Mouse (Mus musculus) retina, postnatal 1 day (tissue): Measurements from ENCODE around the gene Pdss2.

Experiments used
- DNase-seq: peaks from one replicate; pipeline ENCODE4 v3.0.0-alpha.2; 2012

Gene Pdss2

DNA sequence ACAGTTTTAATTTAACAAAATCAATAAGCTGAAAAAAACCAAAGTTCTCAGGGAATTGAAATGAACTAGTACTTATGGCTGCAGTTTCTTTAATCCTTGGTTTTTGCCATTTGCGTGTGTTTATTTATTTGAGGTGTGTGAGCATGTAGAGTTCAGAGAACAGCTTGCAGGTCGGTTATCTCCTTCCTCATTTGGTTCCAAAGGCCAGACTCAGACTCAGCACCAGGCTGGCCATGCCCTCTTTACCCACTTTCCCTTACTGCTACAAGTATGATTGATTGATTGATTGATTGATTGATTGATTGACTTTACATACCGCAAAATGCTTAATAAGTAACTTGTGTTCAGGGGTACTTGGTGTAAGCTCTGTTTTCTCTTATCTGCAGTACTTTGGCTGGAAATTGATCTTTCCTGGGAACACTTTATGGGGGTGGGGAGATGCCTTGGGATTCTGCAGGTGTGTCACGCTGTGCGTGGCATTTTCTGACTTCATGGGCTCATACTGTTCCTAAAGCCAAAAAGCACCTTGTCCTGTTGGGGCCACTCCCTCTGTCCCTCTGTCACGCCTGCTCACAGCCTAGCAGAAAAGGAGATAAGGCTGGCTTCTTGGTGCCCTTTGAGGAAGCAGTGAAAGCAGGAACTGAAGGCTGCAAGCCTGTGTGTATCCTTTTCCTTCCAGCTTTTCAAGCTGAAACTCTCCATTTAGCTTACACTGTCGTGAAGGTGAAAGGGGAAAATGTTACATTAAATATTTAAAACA lies 91.6 kb downstream of the Pdss2 start:
- DNase-seq: no peak

DNA sequence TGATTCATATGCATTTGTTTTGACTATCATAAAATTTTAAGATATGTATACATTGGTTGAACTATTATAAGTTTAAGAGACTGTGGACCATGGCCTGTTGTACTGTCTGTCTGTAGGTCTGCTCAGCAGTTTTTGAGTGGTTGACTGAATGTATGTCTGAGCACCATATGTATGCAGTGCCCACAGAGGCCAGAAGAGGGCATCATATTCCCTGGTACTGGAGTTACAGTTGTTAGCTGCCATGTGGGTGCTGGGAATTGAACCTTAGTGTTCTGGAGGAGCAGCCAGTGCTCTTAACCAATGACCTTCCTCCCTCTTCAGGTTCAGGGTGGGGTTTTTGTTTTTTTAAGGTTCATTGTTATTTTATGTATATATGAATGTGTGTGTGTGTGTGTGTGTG lies 93.9 kb downstream of the Pdss2 start:
- no peak for DNase-seq

DNA sequence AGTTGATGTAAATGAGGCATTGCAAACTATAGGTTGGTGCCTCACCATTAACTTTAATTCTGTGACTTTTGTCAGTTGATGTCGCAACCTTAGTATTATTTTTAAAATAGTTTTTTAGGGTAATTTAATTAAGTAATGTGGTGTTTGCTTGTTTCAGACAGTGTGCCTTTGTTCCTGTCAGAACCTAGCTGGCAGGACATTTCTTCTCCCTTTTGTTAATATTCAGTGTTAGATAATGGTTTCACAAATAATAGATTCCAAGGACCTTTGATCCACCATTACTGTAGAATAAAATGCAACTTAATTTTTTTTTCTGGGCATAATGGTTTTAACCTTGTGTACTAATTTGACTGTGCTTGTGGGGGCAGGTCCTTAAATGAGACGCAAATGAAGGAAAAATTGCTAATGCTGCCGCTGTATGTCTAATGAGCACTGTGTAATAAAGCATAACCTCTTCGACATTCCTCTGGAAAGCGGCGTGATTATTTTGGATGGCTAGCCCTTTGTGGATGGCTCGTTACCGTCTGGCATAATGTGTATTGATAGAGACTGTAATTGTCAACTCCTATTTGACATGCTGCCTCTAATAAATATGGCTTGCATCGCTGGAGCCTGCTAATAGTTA lies 96.2 kb downstream of the Pdss2 start:
- DNase-seq: peak; percentile 95

DNA sequence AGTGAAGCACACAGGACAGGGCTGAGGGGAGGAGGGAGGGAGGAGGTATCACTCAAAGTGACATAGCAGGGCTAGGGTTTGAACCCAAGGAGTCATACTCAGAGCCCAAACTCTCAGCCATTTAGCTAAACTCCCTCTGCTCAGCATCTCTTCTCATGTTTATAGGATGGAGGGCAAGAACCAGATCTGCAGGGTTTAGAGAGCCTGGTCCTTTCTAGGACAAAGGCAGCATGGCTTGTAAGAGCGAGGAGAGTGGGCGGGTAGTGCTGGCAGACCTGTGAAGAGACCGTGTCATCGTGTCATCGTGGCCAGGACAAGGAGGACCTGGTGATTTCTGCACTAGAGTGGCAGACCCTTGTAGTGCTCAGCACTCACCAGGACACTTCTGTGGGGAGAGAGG lies 99.7 kb downstream of the Pdss2 start:
- no peak for DNase-seq

DNA sequence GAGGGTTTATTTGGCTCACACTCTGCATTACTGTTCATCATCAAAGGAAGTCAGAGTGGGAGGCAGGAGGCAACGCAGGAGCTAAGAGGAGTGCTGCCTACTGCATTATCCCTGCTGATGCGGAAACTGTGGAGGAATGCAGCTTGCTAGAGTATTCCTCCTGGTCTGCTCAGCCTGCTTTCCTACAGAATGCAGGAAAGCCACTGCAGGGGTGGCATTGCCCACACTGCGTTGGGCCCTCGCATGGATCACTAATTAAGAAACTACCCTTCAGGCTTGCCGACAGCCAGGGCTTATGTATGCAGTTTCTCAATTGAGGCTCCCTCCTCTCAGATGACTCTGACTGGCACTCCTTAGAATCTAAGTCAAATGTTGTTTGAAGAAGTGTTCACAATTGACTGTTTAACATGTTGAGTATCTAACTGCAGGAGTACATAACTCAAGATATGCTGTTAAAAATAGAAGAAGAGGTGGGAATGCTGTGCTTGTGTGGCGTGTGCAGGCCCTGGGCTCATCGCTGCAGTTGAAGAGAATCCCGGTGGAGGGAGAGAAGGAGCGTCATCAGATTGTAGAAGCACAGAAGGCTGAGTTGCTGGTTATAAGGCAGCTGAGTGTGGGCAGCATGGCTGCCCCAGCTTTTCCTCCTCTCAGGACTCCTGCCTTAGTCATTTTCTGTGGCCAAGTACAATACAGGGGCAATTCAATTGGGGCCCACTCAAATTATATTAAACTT lies 101.3 kb downstream of the Pdss2 start:
- peak; percentile 34 for DNase-seq

DNA sequence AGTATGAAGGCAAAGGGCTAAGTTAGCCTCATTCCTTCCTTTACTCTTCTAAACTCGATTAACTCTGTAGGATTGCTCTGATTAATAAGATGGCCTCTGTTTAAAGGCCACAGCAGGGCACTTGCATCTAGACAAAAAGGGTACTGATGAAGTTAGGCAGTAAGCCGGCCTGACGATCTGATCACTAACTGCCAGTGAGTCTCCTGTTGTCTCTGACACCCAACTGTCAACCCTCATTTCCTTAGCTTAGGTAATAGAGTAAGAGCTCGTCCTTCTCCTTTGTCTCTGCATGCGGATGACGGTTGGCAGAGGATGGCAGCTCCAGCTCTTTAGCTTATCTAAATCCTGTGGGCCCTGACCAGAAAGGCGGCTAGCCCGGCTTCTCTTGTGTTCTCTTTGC lies 102.1 kb downstream of the Pdss2 start:
- DNase-seq: peak; percentile 90

DNA sequence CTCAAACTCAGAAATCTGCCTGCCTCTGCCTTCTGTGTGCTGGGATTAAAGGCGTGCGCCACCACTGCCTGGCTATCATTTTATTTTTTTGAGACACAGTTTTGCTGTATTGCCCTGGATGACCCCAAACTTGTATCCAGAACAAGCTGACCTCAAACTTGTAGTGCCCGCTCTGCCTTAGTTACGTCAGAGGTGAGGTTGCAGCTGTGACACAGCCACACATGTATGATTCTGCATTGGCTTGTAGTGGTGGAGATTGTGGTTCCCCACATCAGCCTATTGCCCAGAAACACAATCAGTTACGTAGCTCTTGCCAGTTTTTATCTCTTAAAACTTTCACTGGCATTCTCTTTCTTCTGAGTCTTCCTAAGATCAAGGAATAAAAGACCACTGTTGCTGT lies 108.5 kb downstream of the Pdss2 start:
- DNase-seq: no peak

DNA sequence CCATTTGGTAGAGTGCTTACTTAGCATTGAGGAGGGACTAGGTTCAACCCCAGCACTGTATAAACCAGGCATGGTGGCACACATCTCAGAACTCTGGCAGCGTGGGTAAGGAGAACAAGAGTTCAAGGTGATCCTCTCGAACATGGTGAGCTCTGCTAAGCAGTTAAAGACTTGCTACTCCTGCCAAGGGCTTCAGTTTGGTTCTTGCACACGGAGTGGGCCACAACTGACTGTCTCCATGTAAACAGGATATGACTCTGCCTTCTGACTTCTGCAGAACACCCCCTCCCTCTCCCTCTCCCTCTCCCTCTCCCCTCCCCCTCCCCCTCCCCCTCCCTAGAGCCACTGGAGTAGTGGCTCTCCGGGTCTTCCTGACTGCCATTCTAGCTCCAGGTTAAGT lies 109.4 kb downstream of the Pdss2 start:
- DNase-seq: no peak

DNA sequence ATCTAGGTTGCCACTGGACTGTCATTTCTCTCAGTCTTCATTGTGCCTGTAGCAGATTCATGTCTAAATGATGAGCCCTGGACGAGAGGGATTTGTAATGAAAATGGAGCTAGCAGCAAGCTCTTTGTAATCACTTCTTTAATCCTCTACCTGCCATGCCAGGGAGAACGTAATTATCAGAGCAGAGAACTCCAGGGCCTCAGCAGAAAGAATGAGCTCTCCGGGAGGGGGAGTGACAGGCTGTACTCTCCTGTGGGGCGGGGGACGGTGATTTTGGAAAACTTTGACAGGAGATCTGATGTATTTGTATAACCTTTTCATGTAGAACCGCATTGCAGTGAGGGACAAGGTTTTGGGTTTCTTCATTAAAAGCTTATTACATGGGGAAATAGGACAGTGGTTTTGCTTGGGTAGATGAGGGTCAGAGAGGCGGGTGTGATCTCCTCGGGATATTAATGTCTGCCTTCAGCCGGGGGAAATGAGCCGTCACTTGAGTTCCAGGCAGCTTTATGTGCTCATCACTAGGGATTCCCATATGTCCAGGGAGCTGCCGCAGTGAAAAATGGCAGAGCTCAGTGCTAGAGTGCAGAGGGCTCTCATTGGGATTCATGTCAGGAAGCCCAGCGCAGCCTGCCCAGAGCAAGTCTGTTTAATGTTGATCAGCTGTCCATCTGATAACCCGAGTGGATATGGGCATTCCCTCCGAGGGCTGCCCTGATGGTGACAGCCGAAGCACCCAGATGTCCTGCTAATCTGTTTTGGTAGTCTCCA lies 110.8 kb downstream of the Pdss2 start:
- peak; percentile 43 for DNase-seq

DNA sequence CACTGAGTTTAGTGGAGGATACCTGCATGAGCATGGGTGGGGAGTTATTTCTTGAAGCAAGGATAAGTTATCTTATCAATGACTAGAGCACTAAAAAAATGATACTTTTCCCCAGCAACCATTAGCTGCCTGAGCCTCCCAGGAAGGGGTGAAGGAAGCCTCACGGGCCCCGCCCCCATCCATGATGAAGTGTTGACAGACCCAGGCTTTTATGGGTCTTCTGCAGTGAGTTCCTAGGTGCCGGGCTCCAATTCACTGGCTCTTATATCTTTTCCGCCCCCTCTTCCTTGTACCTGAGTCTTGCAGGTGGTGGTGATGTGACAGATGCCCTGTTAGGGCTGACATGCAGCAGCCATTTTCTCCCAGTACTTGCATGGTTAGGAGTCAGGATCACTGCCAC lies 114.6 kb downstream of the Pdss2 start:
- DNase-seq: no peak

DNA sequence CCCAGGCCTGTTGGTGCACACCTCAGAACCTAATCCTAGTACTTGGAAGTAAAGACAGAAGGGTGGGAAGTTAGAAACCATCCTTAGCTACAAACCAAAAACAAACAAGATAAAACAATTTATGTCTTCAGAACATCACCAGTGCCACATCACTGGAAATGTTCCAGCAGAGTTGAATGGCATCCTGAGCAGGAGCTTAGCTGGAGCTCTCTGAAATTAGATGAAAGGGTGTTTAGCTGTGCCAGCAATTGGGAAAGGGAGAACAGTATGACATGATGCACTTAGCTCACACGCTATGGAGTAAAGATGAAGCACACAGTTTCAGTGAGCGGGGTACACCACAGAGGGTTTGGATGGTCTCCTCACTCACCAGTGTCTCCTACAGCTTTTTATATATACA lies 115.8 kb downstream of the Pdss2 start:
- DNase-seq: no peak

DNA sequence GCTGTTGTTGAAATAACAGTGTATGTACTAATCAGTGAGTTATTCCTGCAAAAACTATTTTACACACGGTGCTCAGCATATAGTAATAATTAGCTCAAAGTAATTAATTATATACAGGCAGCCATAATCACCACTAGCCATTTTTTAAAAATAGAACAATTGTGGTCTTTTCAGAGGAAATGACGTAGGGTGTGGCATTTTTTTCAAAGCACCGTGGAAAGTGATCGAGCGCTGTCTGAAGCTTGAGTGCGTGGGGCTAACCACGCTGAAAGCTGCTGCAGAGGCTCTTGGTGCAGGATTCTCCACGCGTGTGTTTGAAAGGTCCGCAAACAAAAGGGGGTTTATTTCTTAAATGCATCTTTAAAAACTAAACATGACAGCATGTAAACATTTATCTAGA lies 118.5 kb downstream of the Pdss2 start:
- no peak for DNase-seq

DNA sequence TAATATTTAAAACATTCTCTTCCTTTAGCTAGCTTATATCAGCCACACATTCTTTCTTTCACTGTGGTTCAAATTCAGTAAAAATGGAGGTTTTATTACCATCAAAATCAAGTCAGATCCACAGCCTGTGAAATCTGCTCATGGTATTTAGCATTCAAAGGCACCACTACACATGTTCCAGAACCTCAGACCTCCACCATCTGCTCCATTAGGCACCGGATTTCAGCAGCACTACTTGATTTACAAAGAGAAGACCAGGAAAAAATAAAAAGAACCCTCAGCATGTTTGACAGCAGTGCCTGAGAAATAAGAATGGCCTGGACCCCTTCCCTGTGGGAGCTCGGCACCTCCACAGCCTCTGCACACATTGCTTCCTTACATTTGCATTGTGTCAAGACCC lies 128.4 kb downstream of the Pdss2 start:
- no peak for DNase-seq

DNA sequence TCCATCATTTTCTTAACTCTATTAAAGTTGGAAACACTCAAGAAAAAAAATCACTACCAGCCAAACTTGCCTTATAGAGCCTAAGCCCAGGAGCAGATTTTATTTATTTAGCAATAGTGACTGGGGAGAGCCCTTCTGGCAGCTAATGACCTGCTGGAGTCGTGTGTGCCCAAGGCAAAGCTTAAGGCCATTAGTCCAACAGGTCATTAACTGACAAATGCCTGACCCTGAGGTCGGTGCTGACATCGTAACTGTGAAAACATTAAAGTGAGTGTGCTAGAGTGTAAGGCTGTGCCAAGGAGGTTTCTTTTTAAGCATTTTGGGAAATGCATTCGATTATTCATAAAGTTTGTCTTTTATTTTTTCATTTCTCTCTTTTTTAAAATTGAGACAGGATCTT lies 136.6 kb downstream of the Pdss2 start:
- DNase-seq: no peak

DNA sequence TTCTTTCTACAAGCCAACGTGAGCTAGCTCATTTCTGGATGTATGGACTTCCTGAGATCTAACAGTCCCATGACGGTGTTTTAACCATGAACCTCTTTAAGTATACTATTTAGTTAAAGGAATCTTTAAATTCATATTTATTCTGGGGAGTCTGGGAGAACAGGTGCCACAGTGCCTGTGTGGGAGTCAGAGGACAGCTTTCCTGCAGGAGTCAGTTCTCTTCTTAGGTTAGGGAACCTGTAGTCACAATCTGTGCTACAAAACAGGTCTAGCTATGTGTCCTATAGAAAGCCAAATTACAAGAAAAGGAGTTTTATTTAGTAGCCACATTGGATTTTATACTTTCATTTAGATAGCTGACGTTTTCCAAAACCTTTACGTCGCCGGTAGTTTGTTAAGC lies 141.7 kb downstream of the Pdss2 start:
- DNase-seq: no peak

DNA sequence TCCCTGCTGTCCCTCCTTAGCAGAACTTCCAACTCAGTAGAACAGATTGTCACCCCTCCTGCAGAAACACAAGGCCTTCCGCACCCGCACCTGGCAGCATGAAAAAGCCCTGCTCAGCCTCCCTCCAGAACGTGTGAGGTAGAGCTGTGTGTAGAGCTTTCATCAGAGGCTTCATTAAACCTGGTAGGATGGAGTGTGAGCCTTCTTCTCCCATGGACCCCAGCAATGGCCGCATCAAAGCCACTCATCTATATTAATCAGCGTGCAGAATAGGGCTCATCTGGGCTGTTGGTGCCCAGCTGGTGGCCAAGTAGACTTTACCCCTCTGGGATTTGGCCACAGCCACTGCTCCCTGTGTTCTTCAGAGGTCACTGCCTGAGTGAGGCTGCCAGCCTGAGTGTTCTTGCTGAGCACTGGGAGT lies 142.2 kb downstream of the Pdss2 start:
- DNase-seq: no peak

DNA sequence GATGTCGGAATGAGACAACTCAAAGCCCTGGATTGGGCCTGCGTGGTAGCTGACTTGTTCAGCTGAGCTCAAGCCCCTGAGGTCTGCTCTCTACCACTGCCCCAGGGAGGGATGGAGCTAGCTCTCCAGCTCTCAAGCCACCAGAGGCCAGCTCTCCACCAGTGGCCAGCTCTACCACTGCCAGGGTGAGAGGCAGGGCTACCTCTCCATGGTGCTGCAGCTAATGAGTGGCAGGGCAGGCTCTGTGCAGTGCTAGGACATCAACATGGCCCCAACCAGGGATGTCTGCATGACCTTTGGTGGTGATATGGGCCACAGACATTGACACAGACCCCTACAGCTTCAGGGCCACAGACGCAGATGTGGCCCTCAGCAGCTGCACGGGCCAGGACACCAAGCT lies 144.6 kb downstream of the Pdss2 start:
- DNase-seq: no peak

DNA sequence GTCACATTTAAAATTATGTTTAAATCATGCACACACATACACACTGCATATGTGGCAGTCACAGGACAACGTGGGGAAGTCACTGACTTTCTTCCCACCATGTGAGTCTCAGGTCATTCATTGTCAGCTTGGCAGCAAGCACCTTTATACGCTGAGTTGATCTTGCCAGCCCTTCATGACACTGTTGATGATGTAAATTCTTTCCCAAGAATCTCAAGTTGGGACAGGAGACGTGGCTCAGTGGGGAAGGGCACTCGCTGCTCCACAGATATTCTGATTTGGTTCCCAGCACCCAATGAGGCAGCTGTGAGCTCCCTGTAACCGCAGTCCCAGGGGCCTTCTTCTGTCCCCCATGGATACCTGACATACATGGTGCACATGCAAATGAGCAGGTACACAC lies 147.3 kb downstream of the Pdss2 start:
- DNase-seq: no peak

DNA sequence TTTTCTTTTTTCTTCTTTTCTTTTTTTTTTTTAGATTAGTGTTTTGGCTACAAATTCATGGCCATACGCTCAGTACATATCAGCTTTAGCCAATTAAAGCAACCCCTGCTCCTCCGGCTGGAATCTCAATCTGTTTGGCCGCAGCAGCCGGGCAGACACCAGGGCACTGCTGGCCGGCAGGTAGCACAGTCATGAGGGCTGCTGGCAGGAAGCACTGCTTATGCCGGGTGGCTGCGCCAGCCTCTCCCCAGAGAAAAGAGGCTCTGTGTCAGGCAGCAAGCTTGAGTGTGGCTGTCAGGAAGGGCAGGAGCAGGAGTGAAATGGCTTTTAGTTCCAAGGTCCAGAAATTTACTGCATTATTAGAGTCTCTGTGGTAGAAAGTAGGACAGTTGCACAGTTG lies 151.0 kb downstream of the Pdss2 start:
- peak; percentile 31 for DNase-seq

DNA sequence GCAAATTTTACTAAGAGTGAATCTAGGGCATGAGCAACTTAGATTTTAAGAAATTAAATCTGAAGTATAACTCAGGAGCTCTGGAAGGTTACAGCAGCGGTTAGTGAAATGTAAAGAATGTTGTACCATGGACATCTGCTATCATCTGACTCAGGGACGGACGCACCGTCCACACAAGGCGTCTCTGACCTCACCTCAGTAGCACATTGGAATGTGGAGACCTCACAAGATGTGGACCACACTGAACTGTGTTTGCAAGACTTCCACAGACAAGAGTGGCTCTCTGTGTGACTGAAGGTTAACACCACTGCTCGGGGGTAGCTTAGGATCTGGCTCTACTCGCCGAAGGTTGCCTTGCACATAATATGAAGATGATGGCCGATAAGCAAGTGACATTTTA lies 151.7 kb downstream of the Pdss2 start:
- DNase-seq: no peak

DNA sequence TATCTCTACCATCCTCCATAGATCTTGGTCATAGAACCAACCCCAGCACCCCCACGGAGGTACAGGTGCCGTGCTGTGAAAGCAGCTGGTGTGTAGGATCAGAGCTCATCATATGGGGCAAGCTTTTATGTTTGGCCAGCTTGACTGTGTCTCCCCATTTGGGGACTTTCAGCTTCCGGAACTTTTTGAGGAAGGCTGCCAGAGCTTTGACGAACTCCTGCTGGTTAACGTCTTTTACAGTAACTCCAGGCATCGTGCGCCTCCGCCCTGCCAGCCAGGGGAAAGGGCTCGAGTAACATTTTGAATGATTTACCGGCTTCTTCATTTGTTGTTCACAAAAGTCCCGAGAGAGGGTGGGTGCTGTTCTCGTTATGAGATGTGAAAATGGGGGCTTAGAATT lies 152.4 kb downstream of the Pdss2 start:
- no peak for DNase-seq

DNA sequence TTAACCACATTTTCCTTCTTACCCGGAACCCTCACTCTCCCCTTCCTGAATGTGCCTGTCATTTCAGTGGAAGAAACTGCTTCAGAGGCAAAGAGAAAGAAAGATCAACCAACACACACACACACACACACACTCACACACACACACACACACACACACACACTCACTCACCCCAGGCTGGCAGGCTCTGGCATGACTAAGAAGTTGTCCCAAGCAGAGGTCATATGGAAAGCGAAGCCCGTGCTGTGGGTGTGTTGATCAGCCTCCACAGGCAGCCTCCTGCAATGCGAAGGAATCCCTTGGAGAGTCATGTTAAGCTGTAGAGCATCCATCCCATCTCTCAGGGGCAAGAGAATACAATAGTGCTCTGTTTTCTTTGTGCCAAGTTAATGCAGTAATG lies 154.0 kb downstream of the Pdss2 start:
- no peak for DNase-seq

DNA sequence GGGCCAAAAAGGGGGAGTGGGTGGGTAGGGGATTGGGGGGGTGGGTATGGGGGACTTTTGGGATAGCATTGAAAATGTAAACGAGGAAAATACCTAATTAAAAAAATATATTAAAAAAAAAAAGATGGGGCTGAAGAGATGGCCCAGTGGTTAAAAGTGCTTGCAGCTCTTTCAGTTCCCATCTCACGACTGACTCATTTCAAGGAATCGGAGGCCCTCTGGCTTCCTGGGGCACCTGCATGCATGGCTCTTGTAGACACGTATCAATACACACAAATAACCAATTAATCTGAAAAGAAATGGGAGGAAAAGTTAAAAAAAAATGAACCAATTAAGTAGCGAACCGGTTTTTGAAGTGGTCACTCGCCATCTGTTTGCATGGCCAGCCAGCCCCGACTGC lies 155.5 kb downstream of the Pdss2 start:
- DNase-seq: no peak

DNA sequence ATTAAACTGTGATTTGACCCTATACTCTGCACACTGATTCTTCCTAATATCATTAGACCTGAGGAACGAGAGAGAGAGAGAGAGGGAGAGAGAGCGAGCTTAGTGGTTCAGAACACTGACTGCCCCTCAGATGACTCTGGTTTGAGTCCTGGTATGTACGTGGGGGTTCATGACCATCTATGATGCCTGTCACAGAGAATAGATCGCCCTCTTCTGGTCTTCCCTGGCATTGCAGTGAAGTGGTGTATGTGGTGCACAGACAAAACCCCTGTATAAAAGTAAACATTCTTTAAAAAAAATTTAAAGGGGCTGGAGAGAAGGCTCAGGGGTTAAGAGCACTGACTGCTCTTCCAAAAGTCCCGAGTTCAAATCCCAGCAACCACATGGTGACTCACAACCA lies 157.0 kb downstream of the Pdss2 start:
- DNase-seq: peak; percentile 80
